Mouse (Mus musculus): ENCODE measurements around the gene Per1. TPM values are rescaled to one million over a fixed set of nuclear protein-coding genes. Genes with fewer than 3 reads are reported as not detected.

The Per1 gene
- polyA plus RNA-seq, 1 experiment = 4.5 TPM

GRCm38 (mm10) chr11:69125919-69126705 is 31.1 kb downstream of the Per1 start:
- Histone ChIP-seq H3K4me3 (ENCODE audit: insufficient read depth, poor library complexity, severe bottlenecking) (peak overlapping the region; percentile 35), H3K27me3 (ENCODE audit: control insufficient read depth, insufficient read depth, insufficient read length) (no peaks in the 10 kb centered on the region), H3ac (ENCODE audit: control insufficient read depth, insufficient read length, low read depth) (peak overlapping the region; percentile 37), H3K79me2 (ENCODE audit: control insufficient read depth, insufficient read depth) (no peaks in the 10 kb centered on the region), H3K36me3 (ENCODE audit: control insufficient read depth, insufficient read depth) (no peaks in the 10 kb centered on the region), H3K79me3 (ENCODE audit: low read depth) (no peaks in the 10 kb centered on the region)
- no peak for TF ChIP-seq CEBPB (IDR thresholded peaks at IDR 0.05; ENCODE audit: low read depth)
- no peak for TF ChIP-seq USF1 (IDR thresholded peaks at IDR 0.05; ENCODE audit: low read depth)

- TF ChIP-seq USF1 (IDR thresholded peaks at IDR 0.05; ENCODE audit: low read depth) (no peak), MAX (IDR thresholded peaks at IDR 0.05) (no peak), FOSL1 (IDR thresholded peaks at IDR 0.05; ENCODE audit: insufficient read depth, low read length, poor library complexity, severe bottlenecking) (no peak), CTCF (IDR thresholded peaks at IDR 0.05; ENCODE audit: control insufficient read depth, insufficient read depth, insufficient read length) (no peak), CEBPB (IDR thresholded peaks at IDR 0.05; ENCODE audit: low read depth) (no peak), MYOG (IDR thresholded peaks at IDR 0.05; ENCODE audit: control insufficient read depth, extremely low read depth, insufficient read length) (no peak), MYOD1 (IDR thresholded peaks at IDR 0.05; ENCODE audit: control insufficient read depth, insufficient read length, low read depth) (no peak)
These were observed 31.7 kb downstream of the Per1 start for GRCm38 (mm10) chr11:69126706-69127095.

GRCm38 (mm10) chr11:69128426-69129122 is 33.6 kb downstream of the Per1 start:
- H3K79me3 ChIP-seq (ENCODE audit: low read depth) = no peaks in the 10 kb centered on the region
- TF ChIP-seq CTCF (IDR thresholded peaks at IDR 0.05; ENCODE audit: control insufficient read depth, insufficient read depth, insufficient read length) (no peak), MYOD1 (IDR thresholded peaks at IDR 0.05; ENCODE audit: control insufficient read depth, insufficient read length, low read depth) (no peak), MAX (IDR thresholded peaks at IDR 0.05) (no peak), FOSL1 (IDR thresholded peaks at IDR 0.05; ENCODE audit: insufficient read depth, low read length, poor library complexity, severe bottlenecking) (no peak), MYOG (IDR thresholded peaks at IDR 0.05; ENCODE audit: control insufficient read depth, extremely low read depth, insufficient read length) (no peak), USF1 (IDR thresholded peaks at IDR 0.05; ENCODE audit: low read depth) (no peak), CEBPB (IDR thresholded peaks at IDR 0.05; ENCODE audit: low read depth) (no peak)
- no peaks in the 10 kb centered on the region for H3K36me3 ChIP-seq (ENCODE audit: control insufficient read depth, insufficient read depth)
- no peak overlapping the region for H3K4me3 ChIP-seq (ENCODE audit: insufficient read depth, poor library complexity, severe bottlenecking)
- no peaks in the 10 kb centered on the region for H3K27me3 ChIP-seq (ENCODE audit: control insufficient read depth, insufficient read depth, insufficient read length)
- H3K79me2 ChIP-seq (ENCODE audit: control insufficient read depth, insufficient read depth) = no peaks in the 10 kb centered on the region
- H3ac ChIP-seq (ENCODE audit: control insufficient read depth, insufficient read length, low read depth) = no peak overlapping the region

More at GRCm38 (mm10) chr11:69126706-69127095, 31.7 kb downstream of the Per1 start:
- no peaks in the 10 kb centered on the region for H3K36me3 ChIP-seq (ENCODE audit: control insufficient read depth, insufficient read depth)
- H3K27me3 ChIP-seq (ENCODE audit: control insufficient read depth, insufficient read depth, insufficient read length) = no peaks in the 10 kb centered on the region
- H3K79me2 ChIP-seq (ENCODE audit: control insufficient read depth, insufficient read depth) = no peaks in the 10 kb centered on the region
- H3ac ChIP-seq (ENCODE audit: control insufficient read depth, insufficient read length, low read depth) = no peak overlapping the region
- H3K4me3 ChIP-seq (ENCODE audit: insufficient read depth, poor library complexity, severe bottlenecking) = no peak overlapping the region
- no peaks in the 10 kb centered on the region for H3K79me3 ChIP-seq (ENCODE audit: low read depth)

DNA sequence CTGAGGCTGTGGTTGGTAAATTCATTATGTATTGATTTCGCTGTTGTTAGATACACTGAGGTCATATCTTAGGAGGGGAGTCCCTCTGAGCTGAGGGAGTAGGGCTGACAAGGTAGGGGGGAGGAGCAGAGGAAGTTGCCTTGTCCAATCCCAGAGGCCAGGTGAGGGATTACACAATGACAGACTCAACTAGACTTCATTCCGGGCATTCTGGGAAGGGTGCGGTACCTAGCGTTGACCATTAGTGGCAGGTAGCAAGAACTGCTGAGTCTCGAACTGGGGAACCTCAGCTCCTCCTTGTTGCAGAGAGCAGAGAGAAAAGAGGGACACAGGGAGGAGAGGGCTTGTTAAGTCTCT is 38.5 kb downstream of the Per1 start:
- no peak for TF ChIP-seq MYOD1 (IDR thresholded peaks at IDR 0.05; ENCODE audit: control insufficient read depth, insufficient read length, low read depth)
- TF ChIP-seq USF1 (IDR thresholded peaks at IDR 0.05; ENCODE audit: low read depth) = no peak
- no peak for TF ChIP-seq MAX (IDR thresholded peaks at IDR 0.05)
- TF ChIP-seq MYOG (IDR thresholded peaks at IDR 0.05; ENCODE audit: control insufficient read depth, extremely low read depth, insufficient read length) = no peak
- no peak for TF ChIP-seq CTCF (IDR thresholded peaks at IDR 0.05; ENCODE audit: control insufficient read depth, insufficient read depth, insufficient read length)
- TF ChIP-seq CEBPB (IDR thresholded peaks at IDR 0.05; ENCODE audit: low read depth) = no peak
- no peak for TF ChIP-seq FOSL1 (IDR thresholded peaks at IDR 0.05; ENCODE audit: insufficient read depth, low read length, poor library complexity, severe bottlenecking)
- Histone ChIP-seq H3ac (ENCODE audit: control insufficient read depth, insufficient read length, low read depth) (no peak overlapping the region), H3K4me3 (ENCODE audit: insufficient read depth, poor library complexity, severe bottlenecking) (no peak overlapping the region), H3K36me3 (ENCODE audit: control insufficient read depth, insufficient read depth) (no peaks in the 10 kb centered on the region), H3K79me3 (ENCODE audit: low read depth) (no peaks in the 10 kb centered on the region), H3K27me3 (ENCODE audit: control insufficient read depth, insufficient read depth, insufficient read length) (no peaks in the 10 kb centered on the region), H3K79me2 (ENCODE audit: control insufficient read depth, insufficient read depth) (no peaks in the 10 kb centered on the region)

- no peak for TF ChIP-seq CEBPB (IDR thresholded peaks at IDR 0.05; ENCODE audit: low read depth)
- no peak for TF ChIP-seq MYOG (IDR thresholded peaks at IDR 0.05; ENCODE audit: control insufficient read depth, extremely low read depth, insufficient read length)
- peak; percentile 71 for TF ChIP-seq USF1 (IDR thresholded peaks at IDR 0.05; ENCODE audit: low read depth)
- H3K79me3 ChIP-seq (ENCODE audit: low read depth) = no peaks in the 10 kb centered on the region
- no peaks in the 10 kb centered on the region for H3K36me3 ChIP-seq (ENCODE audit: control insufficient read depth, insufficient read depth)
- no peak overlapping the region for H3K4me3 ChIP-seq (ENCODE audit: insufficient read depth, poor library complexity, severe bottlenecking)
- peaks cover 1% of the 10 kb centered on the region for H3K27me3 ChIP-seq (ENCODE audit: control insufficient read depth, insufficient read depth, insufficient read length)
- H3ac ChIP-seq (ENCODE audit: control insufficient read depth, insufficient read length, low read depth) = no peak overlapping the region
- H3K79me2 ChIP-seq (ENCODE audit: control insufficient read depth, insufficient read depth) = no peaks in the 10 kb centered on the region
These were observed 39.1 kb downstream of the Per1 start for GRCm38 (mm10) chr11:69133923-69134621.

All from C2C12 (cell line).